Mouse (Mus musculus) forebrain, embryonic 14.5 days (tissue): ENCODE measurements around the gene Zfp1. TPM values are rescaled to one million over a fixed set of nuclear protein-coding genes. Genes with fewer than 3 reads are reported as not detected.

Experiments used
- ATAC-seq: fragments of 200-750 bp; cut with Nextera tagmentation; 2 replicates; pipeline ENCODE4 v1.8.0; 2017; ENCODE audit warnings: mild to moderate bottlenecking, moderate library complexity
- DNase-seq: peaks from one replicate; pipeline ENCODE4 v3.0.0-alpha.2; 2015; ENCODE audit warnings: low spot score
- H3K27ac ChIP-seq: fragments of 300-500 bp; sonication (generic); 2 replicates; pipeline ENCODE4 v1.5.1; 2014; ENCODE audit warnings: low read depth, mild to moderate bottlenecking, control low read depth, low read length, moderate library complexity
- H3K27me3 ChIP-seq: fragments of 300-500 bp; sonication (generic); replicated peaks from 2 replicates; pipeline ENCODE4 v1.6.1; 2014; ENCODE audit warnings: low read length, control low read depth, mixed read lengths; ENCODE audit not compliant: control insufficient read depth, insufficient read depth
- H3K36me3 ChIP-seq: fragments of 300-500 bp; sonication (generic); 2 replicates; pipeline ENCODE4 v1.6.1; 2014; ENCODE audit warnings: low read length, control low read depth; ENCODE audit not compliant: control insufficient read depth, insufficient read depth
- H3K4me1 ChIP-seq: fragments of 300-500 bp; sonication (generic); 2 replicates; pipeline ENCODE4 v1.6.1; 2014; ENCODE audit warnings: antibody characterized with exemption, low read length, control low read depth; ENCODE audit not compliant: control insufficient read depth, insufficient read depth
- H3K4me2 ChIP-seq: fragments of 300-500 bp; sonication (generic); 2 replicates; pipeline ENCODE4 v1.6.1; 2014; ENCODE audit warnings: mild to moderate bottlenecking, control low read depth, low read length
- H3K4me3 ChIP-seq: fragments of 300-500 bp; sonication (generic); 2 replicates; pipeline ENCODE4 v1.5.1; 2014; ENCODE audit warnings: low read depth, low read length, control low read depth
- H3K9ac ChIP-seq: fragments of 300-500 bp; sonication (generic); 2 replicates; pipeline ENCODE4 v1.6.1; 2014; ENCODE audit warnings: mild to moderate bottlenecking, low read length, control low read depth, moderate library complexity
- H3K9me3 ChIP-seq: fragments of 300-500 bp; sonication (generic); replicated peaks from 2 replicates; pipeline ENCODE4 v1.6.1; 2016; ENCODE audit warnings: low read length, control low read depth, mixed read lengths; ENCODE audit not compliant: control insufficient read depth
- WGBS: fragments of 180-500 bp; shearing (Covaris S2); extraction: QIAGEN DNeasy Blood & Tissue Kit; methylation state at CpG from one replicate; pipeline ENCODE4 v1.1.7; 2014; 5-methylcytosine and 5-hydroxymethylcytosine counted together
- polyA plus RNA-seq: library from polyadenylated mRNA; unstranded; fragments of >200 nt; fragmentation: Nextera tagmentation; extraction: Ambion mirVana; gene quantifications from 2 replicates; pipeline ENCODE4 v1.2.1, GENCODE M21; 2014

Zfp1 gene
- polyA plus RNA-seq, 1 experiment from 2014 or later, result 26.1 TPM

GRCm38 (mm10) chr8:111710777-111711485, 67.7 kb downstream of the Zfp1 start:
- DNase-seq (no peak), ATAC-seq (no peak)
- no peaks in the 10 kb centered on the region for H3K27me3 ChIP-seq
- H3K4me2 ChIP-seq, result no peak overlapping the region
- no peak overlapping the region for H3K9ac ChIP-seq
- H3K36me3 ChIP-seq, result peaks cover 74% of the 10 kb centered on the region
- no peak overlapping the region for H3K4me3 ChIP-seq
- H3K9me3 ChIP-seq, result no peaks in the 10 kb centered on the region
- 95% methylated on average over 20 of the region's 20 CpGs for WGBS
- H3K27ac ChIP-seq, result no peak overlapping the region
- peaks cover 1% of the 10 kb centered on the region for H3K4me1 ChIP-seq

GRCm38 (mm10) chr8:111712135-111712534, 68.9 kb downstream of the Zfp1 start:
- no peak for DNase-seq
- Histone ChIP-seq H3K4me2 (no peak overlapping the region), H3K36me3 (peaks cover 74% of the 10 kb centered on the region), H3K4me3 (no peak overlapping the region), H3K27me3 (no peaks in the 10 kb centered on the region), H3K9ac (no peak overlapping the region), H3K9me3 (no peaks in the 10 kb centered on the region), H3K4me1 (peaks cover 13% of the 10 kb centered on the region), H3K27ac (no peak overlapping the region)
- ATAC-seq, result no peak
- WGBS, result 82% methylated on average over 9 of the region's 9 CpGs

- WGBS, result 83% methylated on average over 6 of the region's 6 CpGs
- H3K9ac ChIP-seq, result no peak overlapping the region
- H3K9me3 ChIP-seq, result no peaks in the 10 kb centered on the region
- DNase-seq (peak; percentile 76), ATAC-seq (0 out of 2 replicates have a peak, but pooled peaks have one; percentile 25)
- H3K4me2 ChIP-seq, result no peak overlapping the region
- peaks cover 71% of the 10 kb centered on the region for H3K36me3 ChIP-seq
- H3K4me3 ChIP-seq, result no peak overlapping the region
- H3K4me1 ChIP-seq, result peaks cover 18% of the 10 kb centered on the region
- no peaks in the 10 kb centered on the region for H3K27me3 ChIP-seq
- no peak overlapping the region for H3K27ac ChIP-seq
Measured at GRCm38 (mm10) chr8:111712588-111712987, 69.4 kb downstream of the Zfp1 start.

GRCm38 (mm10) chr8:111713291-111713690, 70.1 kb downstream of the Zfp1 start:
- Histone ChIP-seq H3K4me1 (peaks cover 25% of the 10 kb centered on the region), H3K4me3 (no peak overlapping the region), H3K9ac (no peak overlapping the region), H3K9me3 (no peaks in the 10 kb centered on the region), H3K27me3 (no peaks in the 10 kb centered on the region), H3K27ac (no peak overlapping the region), H3K4me2 (no peak overlapping the region), H3K36me3 (peaks cover 69% of the 10 kb centered on the region)
- WGBS, result 88% methylated on average over 11 of the region's 11 CpGs
- ATAC-seq (no peak), DNase-seq (no peak)

GRCm38 (mm10) chr8:111713817-111714216, 70.6 kb downstream of the Zfp1 start:
- peaks cover 65% of the 10 kb centered on the region for H3K36me3 ChIP-seq
- peaks cover 25% of the 10 kb centered on the region for H3K4me1 ChIP-seq
- H3K4me2 ChIP-seq, result no peak overlapping the region
- no peak for DNase-seq
- no peaks in the 10 kb centered on the region for H3K27me3 ChIP-seq
- no peak for ATAC-seq
- H3K9me3 ChIP-seq, result no peaks in the 10 kb centered on the region
- H3K9ac ChIP-seq, result no peak overlapping the region
- H3K27ac ChIP-seq, result no peak overlapping the region
- 93% methylated on average over 24 of the region's 25 CpGs for WGBS
- H3K4me3 ChIP-seq, result no peak overlapping the region

GRCm38 (mm10) chr8:111714295-111714694, 71.1 kb downstream of the Zfp1 start:
- WGBS, result 95% methylated on average over 12 of the region's 12 CpGs
- H3K27ac ChIP-seq, result no peak overlapping the region
- no peak overlapping the region for H3K4me3 ChIP-seq
- H3K4me1 ChIP-seq, result peaks cover 25% of the 10 kb centered on the region
- no peak for ATAC-seq
- peaks cover 65% of the 10 kb centered on the region for H3K36me3 ChIP-seq
- H3K9me3 ChIP-seq, result no peaks in the 10 kb centered on the region
- no peaks in the 10 kb centered on the region for H3K27me3 ChIP-seq
- H3K4me2 ChIP-seq, result no peak overlapping the region
- H3K9ac ChIP-seq, result no peak overlapping the region
- no peak for DNase-seq

- Histone ChIP-seq H3K4me3 (no peak overlapping the region), H3K4me1 (peaks cover 25% of the 10 kb centered on the region), H3K36me3 (peaks cover 66% of the 10 kb centered on the region), H3K9me3 (no peaks in the 10 kb centered on the region), H3K9ac (no peak overlapping the region), H3K27me3 (no peaks in the 10 kb centered on the region), H3K4me2 (no peak overlapping the region), H3K27ac (peak overlapping the region; percentile 98)
- DNase-seq (no peak), ATAC-seq (no peak)
- whole genome bisulfite sequencing, result 86% methylated on average over 13 of the region's 13 CpGs
Measured at GRCm38 (mm10) chr8:111715514-111715913, 72.3 kb downstream of the Zfp1 start.

GRCm38 (mm10) chr8:111716603-111717487, 73.6 kb downstream of the Zfp1 start:
- DNase-seq (peak; percentile 91), ATAC-seq (peak; percentile 87)
- Histone ChIP-seq H3K4me3 (no peak overlapping the region), H3K27me3 (no peaks in the 10 kb centered on the region), H3K27ac (peak overlapping the region; percentile 98), H3K4me1 (peaks cover 25% of the 10 kb centered on the region), H3K9me3 (no peaks in the 10 kb centered on the region), H3K4me2 (peak overlapping the region; percentile 33), H3K36me3 (peaks cover 60% of the 10 kb centered on the region), H3K9ac (peak overlapping the region; percentile 58)
- WGBS, result 11% methylated on average over 10 of the region's 10 CpGs

- peak overlapping the region; percentile 33; the same call in 1 of the 2 replicates for H3K4me2 ChIP-seq
Measured at GRCm38 (mm10) chr8:111717488-111717792, 74.2 kb downstream of the Zfp1 start.

More at GRCm38 (mm10) chr8:111717488-111717792, 74.2 kb downstream of the Zfp1 start:
- H3K9me3 ChIP-seq, result no peaks in the 10 kb centered on the region
- no peak overlapping the region for H3K4me3 ChIP-seq
- H3K9ac ChIP-seq, result peak overlapping the region; percentile 58
- no peaks in the 10 kb centered on the region for H3K27me3 ChIP-seq
- peak overlapping the region; percentile 98 for H3K27ac ChIP-seq
- peak; percentile 32 for ATAC-seq
- DNase-seq, result peak; percentile 67
- 25% methylated on average over 4 of the region's 4 CpGs for WGBS
- H3K4me1 ChIP-seq, result peaks cover 25% of the 10 kb centered on the region
- H3K36me3 ChIP-seq, result peaks cover 55% of the 10 kb centered on the region
